Mouse (Mus musculus) ES-E14 (cell line): ENCODE data around the gene Pnpla8. TPM values are rescaled to one million over a fixed set of nuclear protein-coding genes. Genes with fewer than 3 reads are reported as not detected.

Source experiments
- DNase-seq: peaks from one replicate; pipeline ENCODE4 v3.0.0-alpha.2; 2013; ENCODE audit warnings: low read depth, low spot score
- H3K27ac ChIP-seq: 2 replicates; pipeline ENCODE4 v1.5.1; 2012; ENCODE audit warnings: low read depth, mild to moderate bottlenecking, low read length, moderate library complexity, mixed read lengths; ENCODE audit not compliant: poor library complexity, insufficient read depth, severe bottlenecking
- H3K36me3 ChIP-seq: 2 replicates; pipeline ENCODE4 v1.6.1; 2012; ENCODE audit warnings: mild to moderate bottlenecking, low read length, moderate library complexity, mixed read lengths; ENCODE audit not compliant: control insufficient read depth, poor library complexity, insufficient read depth, severe bottlenecking
- H3K4me1 ChIP-seq, 2 experiments: fragments of 150-350 bp in 1 of 2; sonication (generic) in 1 of 2; 2 replicates each; pipeline ENCODE4 v1.6.1; 2012; ENCODE audit warnings: low read length in 2 of 2, mild to moderate bottlenecking in 1 of 2, mixed read lengths in 1 of 2; ENCODE audit not compliant: control insufficient read depth in 2 of 2, insufficient read depth in 2 of 2, poor library complexity in 1 of 2
- H3K4me3 ChIP-seq, 2 experiments: fragments of 150-350 bp in 1 of 2; sonication (generic) in 1 of 2; 2 replicates each; pipeline ENCODE4 v1.5.1; 2012; ENCODE audit warnings: low read length in 2 of 2, low read depth in 1 of 2, mild to moderate bottlenecking in 1 of 2, mixed read lengths in 1 of 2; ENCODE audit not compliant: insufficient read depth in 1 of 2, poor library complexity in 1 of 2, severe bottlenecking in 1 of 2
- H3K9ac ChIP-seq: 2 replicates; pipeline ENCODE4 v1.6.1; 2012; ENCODE audit warnings: low read depth, mild to moderate bottlenecking, low read length, mixed read lengths; ENCODE audit not compliant: poor library complexity, insufficient read depth, severe bottlenecking
- H3K9me3 ChIP-seq: fragments of 150-350 bp; sonication (generic); 2 replicates; pipeline ENCODE4 v1.6.1; 2012; ENCODE audit warnings: low read depth, mild to moderate bottlenecking, low read length; ENCODE audit not compliant: control insufficient read depth, insufficient read depth
- CHD2 ChIP-seq: IDR thresholded peaks from 2 replicates; pipeline ENCODE4 v1.6.1; 2014; ENCODE audit warnings: mild to moderate bottlenecking, low read depth, low read length, inconsistent platforms
- HCFC1 ChIP-seq: IDR thresholded peaks from 2 replicates; pipeline ENCODE4 v1.6.1; 2012; ENCODE audit warnings: low read length, inconsistent platforms, borderline replicate concordance; ENCODE audit not compliant: insufficient read depth
- MAFK ChIP-seq: IDR thresholded peaks from 2 replicates; pipeline ENCODE4 v1.6.1; 2014; ENCODE audit warnings: mild to moderate bottlenecking, low read depth, low read length, inconsistent platforms; ENCODE audit not compliant: insufficient read depth
- ZC3H11A ChIP-seq: IDR thresholded peaks from 2 replicates; pipeline ENCODE4 v1.6.1; 2012; ENCODE audit warnings: low read depth, mild to moderate bottlenecking, inconsistent platforms, low read length, borderline replicate concordance
- ZNF384 ChIP-seq: IDR thresholded peaks from 2 replicates; pipeline ENCODE4 v1.6.1; 2012; ENCODE audit warnings: low read depth, low read length, inconsistent platforms
- in situ Hi-C, 2 experiments: fragments of 600-800 bp; cut with MboI; formaldehyde crosslinking; loops; one replicate each; pipeline ENCODE4 v1.15.1; 2025; ENCODE audit warnings: low sequenced_read_pairs in 2 of 2, inconsistent platforms in 1 of 2; ENCODE audit not compliant: unreplicated experiment in 2 of 2
- total RNA-seq: library from RNA; depleted of rRNA; stranded (reverse); fragments of 300-350 nt; gene quantifications from 2 replicates; pipeline ENCODE4 v1.2.3, GENCODE M21; 2012; rRNA removed

Pnpla8 gene
- total RNA-seq, 1 experiment = 23.6 TPM

DNA sequence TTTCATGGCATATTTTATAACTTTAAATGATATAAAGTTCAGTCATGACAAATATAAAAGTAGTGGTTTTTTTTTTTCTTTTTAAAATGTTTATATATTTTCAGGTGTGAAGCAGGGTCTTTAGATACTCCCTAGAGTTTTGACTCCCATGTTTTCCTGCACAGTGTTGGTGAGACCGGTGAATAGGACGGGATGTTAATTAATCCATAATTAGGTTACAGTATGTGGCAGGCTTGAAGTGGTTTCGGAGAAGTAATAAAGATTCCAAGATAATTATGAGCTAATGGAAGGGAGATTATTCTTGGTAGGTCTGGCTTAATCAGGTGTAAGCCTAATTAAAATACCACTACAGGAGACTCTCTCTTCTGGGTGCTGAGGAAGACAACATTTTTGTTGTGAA lies 125.0 kb downstream of the Pnpla8 start:
- in situ Hi-C loops = no loop called here
- TF ChIP-seq MAFK (no peak), CHD2 (no peak), ZC3H11A (no peak), HCFC1 (no peak), ZNF384 (no peak)
- Histone ChIP-seq H3K27ac (no peak overlapping the region), H3K4me3 (no peak overlapping the region), H3K9me3 (no peaks in the 10 kb centered on the region), H3K4me1 (peaks cover 0 to 2% of the 10 kb centered on the region in 2 experiments; a peak in 1 of 4 replicates), H3K9ac (no peak overlapping the region), H3K36me3 (no peaks in the 10 kb centered on the region)
- DNase-seq = no peak

GRCm38 (mm10) chr12:44355116-44355515 lies 133.9 kb downstream of the Pnpla8 start:
- DNase-seq = no peak
- Histone ChIP-seq H3K9ac (no peak overlapping the region), H3K4me1 (no peaks in the 10 kb centered on the region), H3K4me3 (no peak overlapping the region), H3K27ac (no peak overlapping the region), H3K36me3 (no peaks in the 10 kb centered on the region), H3K9me3 (no peaks in the 10 kb centered on the region)
- in situ Hi-C loops = no loop called here
- no peak for TF ChIP-seq ZC3H11A

GRCm38 (mm10) chr12:44357460-44357859 lies 136.3 kb downstream of the Pnpla8 start:
- no peak overlapping the region for H3K4me3 ChIP-seq
- in situ Hi-C loops = no loop called here
- TF ChIP-seq ZNF384 (no peak), MAFK (no peak), ZC3H11A (no peak), HCFC1 (no peak), CHD2 (no peak)
- H3K4me1 ChIP-seq = no peaks in the 10 kb centered on the region
- H3K9ac ChIP-seq = no peak overlapping the region
- no peak for DNase-seq
- no peaks in the 10 kb centered on the region for H3K36me3 ChIP-seq
- H3K9me3 ChIP-seq = no peaks in the 10 kb centered on the region
- H3K27ac ChIP-seq = no peak overlapping the region

GRCm38 (mm10) chr12:44357881-44358280 lies 136.7 kb downstream of the Pnpla8 start:
- TF ChIP-seq HCFC1 (no peak), CHD2 (no peak), ZC3H11A (no peak), MAFK (no peak), ZNF384 (no peak)
- H3K9ac ChIP-seq = no peak overlapping the region
- no peak overlapping the region for H3K4me3 ChIP-seq
- no peaks in the 10 kb centered on the region for H3K36me3 ChIP-seq
- no peak for DNase-seq
- in situ Hi-C loops = no loop called here
- H3K4me1 ChIP-seq = no peaks in the 10 kb centered on the region
- no peaks in the 10 kb centered on the region for H3K9me3 ChIP-seq
- no peak overlapping the region for H3K27ac ChIP-seq

- H3K4me3 ChIP-seq = no peak overlapping the region
- H3K36me3 ChIP-seq = no peaks in the 10 kb centered on the region
- TF ChIP-seq CHD2 (no peak), ZC3H11A (no peak), HCFC1 (no peak), ZNF384 (no peak), MAFK (no peak)
- DNase-seq = no peak
- H3K9me3 ChIP-seq = no peaks in the 10 kb centered on the region
- no peak overlapping the region for H3K27ac ChIP-seq
- no peaks in the 10 kb centered on the region for H3K4me1 ChIP-seq
- in situ Hi-C loops = no loop called here
- H3K9ac ChIP-seq = no peak overlapping the region
Measured at GRCm38 (mm10) chr12:44371076-44371710, 150.0 kb downstream of the Pnpla8 start.

Other genes starting within 250 kb of the Pnpla8 start
- 9.5 and 12.2 TPM in 2 replicates for gene Dnajb9, start 11.0 kb upstream of the Pnpla8 start, total RNA-seq
- 2.7 and 2.9 TPM in 2 replicates for gene Nrcam, start 107.5 kb downstream of the Pnpla8 start, total RNA-seq